Mouse (Mus musculus) lung, postnatal 36 days (tissue): ENCODE results near the gene Skp2.

Experiments
- DNase-seq: peaks from one replicate; pipeline ENCODE4 v3.0.0; 2022; ENCODE audit warnings: mixed read lengths

The Skp2 gene

DNA sequence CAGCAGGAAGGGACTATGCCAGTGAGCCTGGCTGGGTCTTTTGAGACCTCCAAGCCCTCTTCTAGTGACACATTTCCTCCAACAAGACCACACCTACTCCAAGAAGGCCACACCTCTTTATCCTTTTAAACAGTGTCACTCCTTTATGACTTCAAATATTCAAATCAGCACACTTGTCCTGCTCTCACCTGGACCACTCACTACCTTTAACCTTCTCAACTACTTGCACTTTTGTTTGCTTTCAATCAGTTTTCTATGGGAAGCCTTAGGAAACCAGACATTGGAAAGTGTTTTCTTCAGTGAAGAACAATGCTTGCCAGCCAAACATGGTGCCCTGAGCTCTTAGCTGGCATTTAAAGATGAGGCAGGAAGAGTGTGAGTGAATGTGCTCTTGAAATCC, at the start of gene Skp2:
Gene Skp2, minus strand, starts transcription at position 101 of the 400 bp plus-strand sequence.
- no peak for DNase-seq

DNA sequence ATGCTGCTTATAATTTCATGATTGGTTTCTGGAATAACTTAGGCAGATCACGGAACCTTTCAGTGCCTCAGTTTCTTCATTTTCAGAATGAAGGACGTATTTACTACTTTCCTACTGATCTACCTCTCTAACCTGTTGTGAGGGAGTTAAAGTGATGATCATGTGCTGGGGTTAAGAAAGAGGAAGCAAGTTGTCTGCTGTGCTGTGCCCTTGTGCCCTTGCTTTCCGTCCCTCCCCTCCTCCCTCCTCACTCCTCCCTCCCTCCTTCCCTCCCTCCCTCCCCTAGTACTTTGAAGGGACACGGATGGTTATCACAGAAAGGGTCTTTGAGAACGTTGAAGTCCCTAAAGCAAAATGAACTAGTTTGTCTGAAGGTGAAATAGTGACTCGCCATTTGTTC, 43.2 kb upstream of the Skp2 start:
- DNase-seq: no peak

DNA sequence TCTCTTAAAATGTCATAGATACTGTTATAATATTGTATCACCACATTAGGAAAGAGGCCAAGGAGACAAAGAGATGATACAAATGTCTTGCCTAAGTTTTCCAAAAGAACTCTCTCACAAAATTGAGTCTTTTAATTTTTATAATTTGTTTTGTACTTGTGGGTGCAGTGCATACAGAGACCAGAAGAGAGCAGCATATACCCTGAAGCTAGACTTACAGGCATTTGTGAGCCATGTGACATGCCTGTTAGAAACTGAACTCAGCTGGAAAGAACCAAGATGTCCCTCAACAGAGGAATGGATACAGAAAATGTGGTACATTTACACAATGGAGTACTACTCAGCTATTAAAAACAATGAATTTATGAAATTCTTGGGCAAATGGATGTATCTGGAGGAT, 37.5 kb upstream of the Skp2 start:
- peak; percentile 4 for DNase-seq

DNA sequence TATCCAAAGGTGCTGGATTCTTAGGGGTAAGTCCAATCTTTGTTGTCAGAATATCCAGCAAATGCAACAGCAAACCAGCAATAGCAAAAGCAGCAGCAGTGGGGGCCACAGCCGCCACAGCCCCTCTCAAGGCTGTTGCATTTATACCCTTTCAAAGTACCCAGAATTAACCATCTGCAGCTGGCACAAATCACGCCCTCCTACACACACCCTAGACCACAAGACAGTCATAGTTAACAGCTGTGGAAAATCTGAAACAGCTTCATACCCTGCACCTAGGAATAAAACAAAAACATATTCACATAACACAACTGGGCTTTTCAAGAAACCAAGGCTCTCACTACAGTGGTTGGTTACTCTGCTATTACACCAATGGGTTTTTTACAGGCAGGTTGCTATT, 34.6 kb upstream of the Skp2 start:
- no peak for DNase-seq

DNA sequence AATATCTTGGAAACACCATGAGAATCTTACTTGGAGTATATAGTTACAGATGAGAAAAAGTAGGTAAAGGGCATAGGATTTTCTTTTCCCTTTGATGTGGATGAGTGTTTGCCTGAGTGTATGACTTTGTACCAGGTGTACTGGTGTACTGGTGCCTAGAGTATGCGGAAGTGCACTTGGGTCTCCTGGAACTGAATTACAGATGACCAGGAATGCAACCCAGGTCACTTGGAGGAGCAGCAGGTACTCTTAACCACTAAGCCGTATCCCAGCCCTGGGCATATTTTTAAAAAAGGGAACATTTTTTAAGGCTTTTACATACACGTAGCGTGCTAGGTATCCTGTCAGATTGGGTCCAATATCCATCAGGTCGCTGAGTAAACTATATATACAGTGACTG, 28.8 kb upstream of the Skp2 start:
- peak; percentile 8 for DNase-seq

DNA sequence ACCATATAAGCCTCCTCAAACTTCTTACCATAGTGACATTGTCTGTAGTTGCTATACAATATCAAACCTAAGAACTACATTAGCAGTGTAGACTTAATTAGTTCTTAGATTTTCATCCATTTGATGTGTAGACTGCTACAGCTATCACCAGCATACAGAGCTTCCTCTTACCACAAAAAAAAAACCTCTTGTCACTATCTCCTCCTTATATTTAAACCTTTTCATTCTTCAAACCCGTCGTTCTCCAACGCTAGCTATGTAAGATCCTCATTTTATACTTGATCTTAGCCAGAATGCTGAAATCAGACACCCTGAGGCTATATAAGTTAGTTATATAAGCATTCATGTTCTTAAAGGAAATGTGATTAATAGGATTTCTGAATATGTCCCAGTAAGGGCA, 21.8 kb upstream of the Skp2 start:
- DNase-seq: no peak

DNA sequence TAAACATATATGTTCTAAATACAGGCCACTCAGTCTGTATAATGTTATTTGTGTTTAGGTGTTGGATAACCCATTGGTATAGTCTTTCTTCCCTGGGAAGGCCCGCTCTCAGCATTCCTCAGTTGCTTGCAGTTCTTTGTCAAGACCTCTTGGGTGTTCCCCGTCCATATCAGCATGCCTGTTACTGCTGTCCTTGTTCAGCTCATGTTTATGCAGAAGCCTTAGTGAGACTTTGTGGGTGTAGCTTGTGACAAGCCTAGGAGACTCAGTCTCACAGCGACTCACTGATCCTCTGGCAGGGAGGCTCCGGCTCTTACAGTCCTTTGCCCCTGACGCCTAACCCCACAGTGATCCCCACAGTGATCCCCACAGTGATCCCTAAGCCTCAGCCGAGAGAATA, 8.9 kb upstream of the Skp2 start:
- no peak for DNase-seq

DNA sequence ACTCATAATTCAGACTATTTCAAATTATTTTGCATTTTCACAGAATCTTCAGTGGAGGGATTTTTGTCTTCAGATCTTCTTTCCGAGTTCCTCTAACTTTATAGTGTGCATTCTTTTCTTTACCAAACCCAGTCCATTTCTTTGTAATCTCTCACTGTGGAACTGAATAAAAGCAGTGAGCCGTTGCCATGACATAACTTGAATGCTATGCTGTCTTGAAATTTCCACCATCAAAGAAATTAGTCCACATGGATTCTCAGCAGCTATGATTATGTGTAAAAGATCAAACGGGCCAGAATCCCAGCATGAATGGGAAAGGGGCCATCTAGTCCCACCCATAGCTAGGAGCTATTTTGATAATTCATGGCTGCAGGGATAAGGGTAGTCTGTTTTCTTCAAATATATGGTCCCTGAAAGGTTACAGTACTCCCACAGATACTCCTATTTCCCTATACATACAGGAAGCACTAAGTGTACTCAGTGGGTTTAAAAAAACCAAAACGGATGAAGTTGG, 7.4 kb upstream of the Skp2 start:
- DNase-seq: no peak

DNA sequence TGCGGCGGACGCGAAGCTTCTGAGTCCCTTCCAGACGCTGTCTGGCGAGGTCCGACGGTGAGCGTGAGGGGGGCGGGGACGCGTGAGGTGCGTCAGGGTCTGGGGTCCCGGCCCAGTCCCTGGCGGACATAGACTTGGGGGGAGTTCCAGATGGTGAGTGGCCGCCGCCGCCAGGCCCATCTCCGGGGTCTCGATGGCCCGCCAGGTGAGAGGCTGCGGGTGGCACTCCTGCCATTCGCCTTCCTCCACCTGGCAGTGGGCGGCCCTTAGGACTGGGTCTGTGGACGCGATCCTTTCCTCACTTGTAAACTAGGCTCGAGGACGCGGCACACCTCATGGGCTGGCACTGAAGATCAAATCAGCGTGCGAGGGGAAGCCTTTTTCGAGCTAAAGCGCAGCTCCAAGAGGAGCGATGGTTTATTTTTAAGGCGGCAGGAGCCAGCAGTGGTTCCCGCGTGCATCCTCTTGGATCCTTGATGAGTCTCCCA, 14.5 kb downstream of the Skp2 start:
- DNase-seq: peak; percentile 59

DNA sequence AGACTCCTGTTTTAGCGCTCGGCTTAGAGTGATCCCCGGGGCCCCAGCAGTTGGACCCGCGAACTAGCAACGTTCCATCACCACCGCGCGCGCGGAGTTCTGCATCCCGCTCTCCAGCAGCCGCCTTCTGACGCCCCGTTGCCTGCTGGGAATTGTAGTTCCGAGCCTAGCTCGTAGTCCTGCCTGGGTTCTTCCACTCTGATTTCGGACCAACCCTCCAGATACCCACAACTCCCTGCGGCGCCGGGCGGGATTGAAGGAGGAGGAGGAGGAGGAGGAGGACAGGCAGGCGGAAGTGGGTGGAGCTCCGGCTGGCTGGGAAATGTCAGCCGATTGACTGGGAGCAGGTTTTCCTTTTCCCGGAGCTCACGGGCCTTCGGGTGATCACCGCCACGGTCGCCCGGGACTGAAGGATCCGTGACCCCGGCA, 15.0 kb downstream of the Skp2 start, which contains the start of gene Lmbrd2:
Gene Lmbrd2, plus strand, starts transcription at position 299 of the 429 bp plus-strand sequence.
- peak; percentile 99 for DNase-seq

DNA sequence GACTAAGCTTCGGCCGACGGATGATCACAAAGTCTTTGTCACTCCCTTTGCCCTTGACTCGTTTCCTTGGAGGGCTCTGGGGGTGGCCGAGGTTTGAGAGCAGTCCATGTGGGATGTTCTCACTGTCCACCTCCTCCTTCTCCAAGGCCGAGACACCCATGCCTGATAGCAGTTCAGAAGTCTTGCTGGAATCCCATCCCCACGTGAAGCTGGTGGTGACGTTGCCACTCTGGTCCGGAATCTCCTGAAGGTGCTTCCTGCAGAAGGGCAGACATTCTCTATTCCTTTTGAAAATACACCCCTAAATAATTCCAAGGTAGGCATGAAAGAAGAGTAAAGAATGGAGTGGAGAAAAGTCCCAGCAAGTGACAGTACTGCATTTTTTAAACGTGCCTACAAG, 15.8 kb downstream of the Skp2 start:
- no peak for DNase-seq

DNA sequence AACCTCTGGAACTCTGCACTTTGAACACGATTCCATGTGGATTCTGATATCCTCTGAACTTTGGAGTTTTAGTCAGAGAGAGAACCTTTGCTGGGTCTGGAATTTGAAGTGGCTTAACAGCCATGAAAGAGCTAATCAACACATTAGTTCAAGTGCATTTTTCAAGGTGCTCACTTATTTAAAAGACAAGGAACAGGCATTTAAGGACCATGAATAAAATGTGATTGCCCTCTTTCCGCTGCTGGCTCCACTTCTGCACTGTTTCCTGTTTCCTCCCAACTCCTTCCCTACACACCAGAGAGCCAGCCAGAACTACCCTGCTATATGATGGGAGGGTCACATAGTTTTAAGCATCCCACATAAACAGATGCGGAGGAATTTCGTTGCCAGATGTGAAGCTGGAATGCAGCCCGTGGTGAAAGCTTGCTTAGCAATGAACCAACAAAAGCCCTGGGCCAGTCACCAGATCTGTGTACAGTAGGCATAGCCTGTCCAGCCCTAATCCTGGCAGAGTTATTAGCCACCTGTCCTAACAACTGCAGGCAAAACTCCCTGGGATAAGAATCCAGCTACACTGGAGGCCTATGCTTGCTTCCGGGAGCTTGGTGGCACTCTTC, 20.2 kb downstream of the Skp2 start:
- peak; percentile 26 for DNase-seq

DNA sequence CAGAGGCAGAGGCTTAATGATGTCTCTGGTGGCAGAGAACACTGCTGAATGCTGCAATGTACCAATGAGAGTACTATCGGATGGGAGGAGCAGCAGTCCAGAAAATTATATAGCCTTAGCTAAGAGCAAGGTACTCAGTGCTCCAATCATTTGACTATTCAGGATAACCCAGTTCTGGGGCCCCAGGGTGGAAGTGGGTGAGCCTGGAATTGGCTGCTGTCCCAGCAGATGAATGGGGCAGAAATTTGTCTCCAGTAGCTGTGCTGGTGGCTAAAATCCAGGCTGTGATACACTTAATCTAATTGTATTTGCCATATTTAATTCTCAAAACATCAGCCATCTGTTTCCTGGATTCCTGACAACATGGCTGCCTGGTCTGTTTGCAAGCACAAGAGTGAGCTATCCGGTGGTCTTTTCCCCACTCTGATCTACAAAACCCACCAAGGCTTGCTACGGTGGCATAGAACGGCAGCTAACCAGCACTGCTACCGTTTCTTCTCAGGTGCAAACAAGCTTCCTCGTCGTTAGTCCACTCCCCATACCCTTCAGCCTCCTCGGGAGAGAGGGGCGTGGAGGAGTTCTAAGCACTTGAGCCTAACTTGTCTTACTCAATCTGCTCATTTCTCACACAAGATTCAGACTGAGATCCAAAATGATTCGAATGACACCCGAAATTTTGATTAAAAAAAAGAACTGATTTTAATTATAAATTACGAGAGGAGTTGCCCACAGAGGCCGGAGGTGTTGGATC, 22.4 kb downstream of the Skp2 start:
- DNase-seq: no peak

DNA sequence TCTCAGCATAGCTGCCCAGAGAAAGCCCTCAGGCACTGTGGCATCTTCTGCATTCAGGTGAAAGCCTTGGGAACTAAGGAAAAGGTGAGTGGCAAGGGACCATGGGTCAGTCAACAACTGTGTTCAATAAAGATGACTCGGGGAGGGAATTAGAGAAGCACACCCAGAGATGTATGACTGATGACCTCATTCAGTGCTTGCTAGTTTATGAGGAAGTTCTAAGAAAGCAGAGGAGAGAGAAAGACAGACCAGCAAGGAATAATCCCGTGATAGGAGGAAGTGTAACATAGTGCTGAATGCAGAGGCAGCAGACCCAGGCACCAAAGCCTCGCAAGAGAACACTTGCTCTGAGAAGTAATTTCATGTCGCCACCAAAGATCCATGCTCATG, 23.7 kb downstream of the Skp2 start:
- peak; percentile 19 for DNase-seq

DNA sequence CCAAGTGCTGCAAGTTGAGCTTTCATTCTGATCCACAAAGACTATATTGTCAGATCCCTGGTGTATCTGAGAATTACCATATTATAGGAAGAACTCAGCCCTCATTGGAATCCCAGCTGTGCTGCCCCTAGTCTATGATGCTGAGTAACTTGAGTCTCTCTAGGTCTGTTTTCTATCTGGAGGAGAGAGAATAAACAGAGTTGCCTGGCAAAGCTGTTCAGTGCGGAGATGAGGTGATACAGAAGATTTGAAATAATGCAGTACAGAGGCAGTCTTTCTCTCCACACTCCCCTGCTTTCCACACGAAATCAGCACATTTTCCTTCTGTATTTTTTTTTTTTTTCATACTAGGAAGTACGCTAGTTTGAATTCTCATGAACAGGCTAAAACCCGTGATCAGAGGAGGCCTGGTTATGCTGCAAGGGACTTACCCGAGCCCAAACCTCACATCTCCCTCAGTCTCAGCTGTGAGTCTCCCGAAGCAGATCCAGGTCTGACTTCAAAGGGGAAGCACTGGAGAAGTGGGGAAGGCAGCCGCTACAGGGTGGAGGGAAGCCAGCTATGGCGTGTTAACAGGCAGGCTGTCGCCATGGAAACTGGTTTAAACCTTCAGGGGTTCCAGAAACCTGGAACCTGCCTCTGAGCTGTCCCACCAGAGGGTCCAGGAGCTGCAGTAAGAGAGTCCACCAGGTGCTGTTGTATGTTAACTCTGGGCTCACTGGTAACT, 24.3 kb downstream of the Skp2 start:
- no peak for DNase-seq

DNA sequence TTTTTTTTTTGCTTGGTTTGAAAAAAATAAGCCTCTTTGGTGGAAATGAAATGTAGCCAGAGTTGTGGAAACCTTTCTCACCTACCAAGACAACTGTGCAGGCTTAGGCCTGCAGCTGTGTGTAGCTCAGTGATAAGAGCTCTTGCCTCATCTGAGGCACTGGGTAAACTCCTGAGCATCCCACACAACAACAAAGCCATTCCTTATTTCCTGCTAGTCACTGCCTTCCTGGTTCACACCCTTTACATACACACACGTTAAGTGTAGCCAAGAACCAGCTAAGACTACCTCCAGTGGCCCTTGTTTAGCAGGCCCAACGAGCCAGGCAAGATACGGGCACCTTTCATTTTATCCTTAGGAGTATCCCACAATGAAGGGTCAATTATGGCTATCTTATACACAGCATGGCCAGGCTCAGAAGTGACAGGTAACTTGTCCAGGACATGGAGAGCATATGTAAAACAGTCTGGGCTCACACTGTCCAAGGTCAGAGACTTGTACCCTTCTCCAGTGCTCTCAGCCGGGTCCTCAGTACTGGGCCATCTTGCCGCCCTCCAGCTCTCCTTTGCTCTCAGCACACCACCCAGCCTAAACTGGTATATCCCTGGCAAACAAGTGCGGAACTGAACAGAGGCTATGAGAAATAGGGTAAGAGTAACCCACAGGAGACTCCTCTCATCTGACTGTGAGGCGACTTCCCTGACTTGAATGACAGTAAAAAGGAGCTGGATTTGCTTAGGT, 28.0 kb downstream of the Skp2 start:
- DNase-seq: no peak

DNA sequence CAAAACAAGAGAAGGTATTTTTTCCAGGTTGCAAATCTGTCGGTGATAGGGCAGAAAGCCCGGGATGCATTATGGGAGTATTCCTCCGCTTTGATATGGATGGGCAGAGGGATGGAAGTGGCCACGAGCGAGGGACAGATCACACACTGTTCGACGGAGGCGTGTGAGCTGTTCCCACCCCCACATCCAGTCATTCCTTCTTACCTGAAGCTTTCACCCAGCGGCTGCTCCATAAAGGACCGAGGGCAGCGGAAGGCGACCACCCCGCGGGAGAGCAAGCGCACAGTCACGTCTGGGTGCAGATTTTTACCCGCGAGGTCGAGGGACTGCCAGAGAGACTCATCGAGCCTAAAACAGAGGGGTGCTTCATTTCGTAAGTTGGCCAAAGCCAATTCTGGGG, 30.4 kb downstream of the Skp2 start:
- DNase-seq: no peak

DNA sequence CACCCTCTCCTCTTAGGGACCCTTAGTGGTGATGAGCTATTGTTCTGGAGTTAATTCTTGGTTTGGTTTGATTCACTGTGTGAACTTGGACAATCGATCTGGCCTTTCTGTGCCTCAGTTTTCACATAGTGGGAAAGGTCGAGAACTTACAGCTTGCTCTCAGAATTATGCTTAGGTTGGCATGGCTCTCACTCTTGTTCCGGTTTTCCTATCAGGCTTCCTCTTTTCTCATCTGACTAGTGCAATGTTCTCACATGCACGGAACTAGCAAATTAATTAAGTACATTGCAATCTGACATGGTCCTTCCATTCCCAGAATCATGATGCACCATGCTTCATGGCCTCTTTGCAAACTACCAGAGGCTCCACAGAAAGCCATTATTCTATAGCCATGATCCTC, 32.2 kb downstream of the Skp2 start:
- peak; percentile 24 for DNase-seq

DNA sequence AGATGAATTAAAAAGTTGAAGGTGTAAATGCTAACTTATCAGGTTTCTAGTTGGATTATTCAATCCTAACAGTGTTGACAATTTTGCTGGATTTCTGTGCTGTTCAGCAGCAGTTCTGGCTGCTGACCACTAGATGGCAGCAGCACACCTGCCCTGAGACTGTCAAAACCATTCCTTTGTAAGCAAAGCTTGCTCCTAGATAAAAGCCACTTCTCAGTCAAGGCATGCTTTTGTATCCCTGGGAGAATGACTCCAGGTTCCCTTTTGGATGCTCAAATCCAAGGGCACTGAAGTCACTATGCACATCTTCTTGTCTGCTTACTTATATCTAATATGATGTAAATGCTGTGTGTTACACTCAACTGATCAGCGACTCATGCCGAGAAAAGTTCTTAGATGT, 35.1 kb downstream of the Skp2 start:
- DNase-seq: peak; percentile 55

DNA sequence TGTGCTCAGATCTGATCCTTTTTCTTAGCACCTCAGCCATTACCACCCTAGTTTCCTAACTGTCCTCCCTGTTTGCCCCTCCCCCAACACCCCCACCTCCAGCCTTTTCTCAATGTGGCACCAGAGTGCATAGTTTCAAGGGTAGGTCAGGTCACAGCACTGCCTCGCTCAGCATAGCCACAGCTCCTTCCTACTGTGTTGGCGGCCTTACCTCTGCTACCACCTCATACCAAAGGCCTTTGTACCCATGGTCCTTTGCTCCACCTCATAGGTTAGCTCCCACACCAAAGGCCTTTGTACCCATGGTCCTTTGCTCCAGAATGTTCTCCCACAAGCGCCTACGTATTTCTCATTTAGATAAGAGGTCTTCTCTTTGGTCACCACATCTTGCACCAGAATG, 36.4 kb downstream of the Skp2 start:
- DNase-seq: no peak

DNA sequence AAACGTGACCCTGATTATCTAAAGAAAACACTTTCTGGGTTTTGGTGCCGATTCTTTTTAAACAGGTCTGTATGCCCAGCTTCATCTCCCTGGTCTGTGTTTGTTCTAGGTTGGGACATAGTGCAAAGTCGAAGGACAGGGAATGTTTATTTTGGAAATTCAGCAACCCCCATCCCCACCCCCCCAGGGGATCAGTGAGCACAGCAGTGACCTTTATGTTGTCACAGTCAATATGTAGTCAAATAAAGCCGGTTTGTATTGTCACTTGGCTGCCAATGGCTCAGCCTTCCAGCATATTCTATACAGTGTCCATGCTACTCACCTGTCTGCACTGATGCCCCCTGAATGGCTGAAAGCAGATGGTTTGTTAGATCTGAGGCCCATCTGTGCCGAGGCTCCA, 40.6 kb downstream of the Skp2 start:
- no peak for DNase-seq

DNA sequence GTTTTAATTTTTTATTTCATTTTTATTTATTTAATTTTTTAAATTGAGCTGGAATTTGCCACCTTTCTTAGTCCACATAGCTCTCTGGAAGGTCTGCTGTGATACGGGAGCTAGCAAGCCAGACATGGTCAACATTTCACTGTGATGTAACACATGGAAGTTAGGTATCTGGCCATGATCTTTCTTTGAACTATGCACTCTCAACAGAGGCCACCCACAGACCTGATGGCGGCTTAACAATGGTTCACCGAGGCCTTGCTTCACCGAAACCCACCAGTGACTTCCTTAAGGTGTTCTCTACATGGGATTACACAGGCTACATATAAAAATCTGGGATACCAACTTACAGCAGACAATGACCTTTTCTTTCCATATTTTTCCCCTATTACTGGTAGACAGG, 41.1 kb downstream of the Skp2 start:
- no peak for DNase-seq

DNA sequence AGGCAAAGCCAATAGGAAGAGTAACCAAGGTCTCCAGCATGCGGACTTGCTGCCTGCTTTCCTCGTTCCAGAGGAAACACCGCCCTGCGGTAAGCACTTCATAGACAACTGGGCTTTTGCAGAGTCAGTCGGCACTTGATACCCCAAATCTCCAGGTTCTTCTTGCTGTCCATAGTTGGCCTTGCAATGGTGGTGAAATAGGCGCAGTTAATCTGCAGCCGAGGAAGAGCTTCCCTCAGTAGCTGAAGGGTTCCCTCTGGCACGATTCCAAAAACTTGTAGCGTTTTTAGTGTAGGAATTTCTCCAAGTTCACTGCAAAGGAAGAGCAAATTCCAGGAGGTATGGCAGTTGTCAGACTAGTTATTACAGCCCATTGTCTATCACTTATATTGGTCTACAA, 41.7 kb downstream of the Skp2 start:
- no peak for DNase-seq
